Mouse (Mus musculus) megakaryocyte, embryonic 14.5 days (primary cell): ENCODE results near the gene Cerk.

Source experiments
- FLI1 ChIP-seq: IDR thresholded peaks from 2 replicates; pipeline ENCODE4 v1.6.1; 2012; ENCODE audit warnings: low read length, inconsistent platforms, mixed read lengths
- GATA1 ChIP-seq: IDR thresholded peaks from 3 replicates; pipeline ENCODE4 v1.6.1; 2012; ENCODE audit warnings: mixed read lengths, low read length, inconsistent platforms, borderline replicate concordance

DNA sequence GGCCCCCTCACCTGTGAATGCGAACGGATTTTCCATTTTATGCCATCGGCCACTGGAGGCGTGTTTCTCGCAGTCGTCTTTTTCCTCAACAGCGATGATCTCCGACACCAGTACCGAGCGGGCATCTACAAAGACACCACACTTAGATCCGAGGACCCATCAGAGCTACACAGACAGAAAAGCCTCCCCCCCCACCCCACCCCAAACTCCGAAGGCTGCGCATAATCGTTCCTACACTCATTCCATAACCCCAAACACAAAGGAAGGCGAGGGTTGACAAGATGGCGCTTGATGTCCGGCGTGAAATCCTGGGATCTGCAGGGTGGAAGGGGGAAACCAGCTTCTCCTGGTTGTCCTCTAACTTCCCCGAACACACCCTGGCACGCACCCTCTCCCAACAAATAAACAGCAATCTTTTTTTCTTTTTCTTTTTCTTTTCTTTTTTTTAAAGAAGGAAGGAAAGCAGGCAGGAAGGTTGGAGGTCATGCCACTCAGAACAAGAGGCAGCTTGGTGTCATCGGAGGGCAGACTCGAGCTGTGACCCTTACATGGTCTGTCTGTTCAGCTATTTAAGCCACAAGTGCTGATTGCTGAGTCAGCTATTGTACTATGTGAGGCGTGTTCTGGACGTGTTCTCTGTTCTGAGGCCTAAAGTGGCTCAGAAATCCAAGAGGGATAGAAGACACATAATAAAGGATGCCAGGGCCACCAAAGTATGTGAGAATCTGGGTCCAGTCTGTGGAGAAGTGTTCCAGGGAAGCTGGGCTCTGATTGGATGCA, 19.9 kb downstream of the Cerk start:
- no peak for TF ChIP-seq GATA1
- TF ChIP-seq FLI1: no peak
